Mouse (Mus musculus) adrenal gland, adult 8-10 months (tissue): ENCODE results near the gene Mta1. TPM values are rescaled to one million over a fixed set of nuclear protein-coding genes. Genes with fewer than 3 reads are reported as not detected.

Experiments
- DNase-seq: peaks from one replicate; pipeline ENCODE4 v3.0.0; 2022
- total RNA-seq, 4 experiments: library from RNA; stranded (reverse); gene quantifications; 2 replicates each; pipeline ENCODE4 v1.2.4; 2022

Mta1 gene
- total RNA-seq, 4 experiments from 2014 or later = 81.8 to 92.8 (median 86.8) TPM

DNA sequence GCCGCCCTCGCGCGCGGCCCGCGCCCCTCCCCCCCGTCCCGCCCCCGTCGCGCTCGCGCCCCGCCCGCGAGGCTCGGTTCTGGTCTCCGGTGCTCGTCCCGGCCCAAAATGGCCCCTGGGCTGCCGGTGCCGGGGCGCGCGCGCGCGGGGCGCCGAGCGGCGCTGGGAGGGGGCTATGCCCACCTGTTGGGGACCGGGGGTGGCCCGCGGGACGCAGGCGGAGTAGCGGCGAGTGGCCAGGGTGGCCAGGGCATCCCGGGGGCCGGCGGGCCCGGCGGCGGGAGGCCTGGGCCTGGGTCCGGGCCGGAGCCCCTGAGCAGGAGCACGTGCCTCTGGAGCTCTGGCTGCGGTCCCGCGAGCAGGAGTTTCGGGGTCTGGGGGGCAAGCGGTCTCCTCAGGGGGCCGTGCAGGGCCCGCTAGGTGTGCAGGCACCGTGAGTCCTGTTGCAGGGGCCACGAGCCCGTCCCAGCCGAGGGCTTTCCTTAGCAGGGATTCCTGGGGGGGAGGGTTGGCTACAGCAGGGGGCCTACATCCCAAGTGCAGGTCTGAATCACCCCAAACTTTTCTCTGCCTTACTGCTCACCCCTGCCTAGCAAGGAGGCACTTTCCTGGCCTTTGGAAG is 563 bp downstream of the Mta1 start:
- no peak for DNase-seq

DNA sequence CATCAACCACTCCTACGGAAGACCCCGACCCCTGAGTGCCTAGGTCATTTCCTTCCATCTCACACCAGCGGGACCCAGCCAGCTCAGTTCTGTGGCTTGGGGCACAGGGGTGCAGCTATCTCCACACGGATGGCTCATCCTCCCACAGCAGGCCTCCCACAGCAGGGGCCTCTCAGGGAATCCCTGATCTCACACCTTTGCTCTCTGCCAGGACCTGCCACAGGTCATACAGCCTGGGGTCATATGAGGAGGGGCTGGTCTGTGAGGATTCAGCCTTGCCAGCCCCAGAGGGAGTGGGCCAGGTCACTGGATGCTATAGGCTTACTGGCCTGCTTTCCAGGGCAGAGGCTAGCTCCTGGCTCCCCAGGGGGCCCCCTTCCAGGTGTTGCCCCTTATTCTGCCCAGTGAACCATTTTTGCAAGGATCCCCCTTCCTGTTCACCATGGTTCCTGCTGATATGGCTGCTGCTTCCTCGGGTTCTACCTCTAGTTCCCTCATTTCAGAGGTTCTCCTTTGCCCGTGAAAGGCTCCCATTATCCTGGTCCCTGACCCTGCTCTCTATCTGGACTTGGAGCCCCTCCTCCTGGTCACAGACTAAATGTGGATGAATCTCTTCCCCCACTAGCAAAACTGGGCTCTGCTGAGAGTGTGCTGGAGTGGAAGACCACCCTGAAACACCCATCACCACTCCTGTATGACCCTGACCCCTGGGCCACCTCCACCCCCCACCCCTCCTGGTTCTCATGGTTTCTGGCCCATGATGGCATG is 1.6 kb downstream of the Mta1 start:
- no peak for DNase-seq

DNA sequence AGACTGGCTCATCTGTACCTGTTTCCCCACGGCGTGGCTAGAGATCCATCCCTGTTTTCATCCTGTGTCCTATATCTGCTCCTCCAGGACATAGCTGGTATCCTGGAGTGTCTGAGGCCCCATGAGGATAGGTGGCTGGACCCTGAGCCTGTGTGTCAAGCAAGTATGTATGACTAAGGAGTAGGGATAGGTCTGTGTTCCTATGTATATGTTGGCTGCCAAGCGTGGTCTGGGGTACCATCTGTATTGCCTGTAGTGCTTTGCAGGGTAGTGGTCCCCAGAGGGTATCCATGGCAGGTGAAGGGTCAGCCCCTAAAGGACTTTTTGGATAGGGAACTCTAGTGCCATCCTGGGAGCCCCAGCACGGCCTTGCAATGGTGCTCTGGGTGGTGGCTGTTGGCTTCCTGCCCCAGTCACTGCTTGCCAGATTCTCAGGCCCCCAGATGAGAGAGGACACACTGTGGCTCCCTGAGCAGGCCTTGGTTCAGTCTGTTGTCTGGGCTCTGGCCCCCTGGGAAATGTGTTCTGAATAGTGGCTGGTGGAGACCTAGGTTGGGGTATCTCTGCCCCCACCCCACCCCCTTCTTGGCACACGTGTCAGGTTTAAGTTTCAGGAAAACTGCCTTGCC is 2.5 kb downstream of the Mta1 start:
- DNase-seq = no peak

DNA sequence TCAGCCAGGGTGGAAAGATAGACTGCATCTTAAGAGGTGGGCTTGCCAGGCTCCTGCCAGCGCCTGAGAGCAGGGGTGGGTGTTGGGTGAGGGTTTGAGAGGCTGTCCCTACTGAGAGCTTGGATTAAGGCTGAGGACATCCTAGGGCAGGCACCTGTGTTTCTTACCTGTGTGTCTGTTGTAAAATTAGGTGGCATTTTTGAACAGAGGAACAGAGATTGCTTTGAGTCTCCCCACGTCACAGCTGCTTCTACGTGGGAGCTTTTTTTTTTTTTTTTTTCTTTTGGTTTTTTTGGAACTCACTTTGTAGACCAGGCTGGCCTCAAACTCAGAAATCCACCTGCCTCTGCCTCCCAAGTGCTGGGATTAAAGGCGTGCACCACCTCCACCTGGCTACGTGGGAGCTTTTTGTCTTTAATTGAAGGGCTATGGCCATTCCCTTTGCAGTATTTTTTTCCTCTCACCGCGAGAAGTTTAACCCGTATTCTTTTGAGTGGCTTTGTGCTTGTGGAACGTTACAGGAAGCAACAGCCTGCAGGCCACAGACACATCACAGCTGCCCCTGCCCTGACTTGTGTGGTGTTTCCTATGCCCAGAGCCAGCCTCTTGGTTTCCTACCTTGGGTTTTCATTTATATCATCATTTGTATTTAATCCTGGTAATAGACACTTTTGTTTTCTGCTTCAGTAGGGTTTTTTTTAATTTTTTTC is 3.3 kb downstream of the Mta1 start:
- no peak for DNase-seq

DNA sequence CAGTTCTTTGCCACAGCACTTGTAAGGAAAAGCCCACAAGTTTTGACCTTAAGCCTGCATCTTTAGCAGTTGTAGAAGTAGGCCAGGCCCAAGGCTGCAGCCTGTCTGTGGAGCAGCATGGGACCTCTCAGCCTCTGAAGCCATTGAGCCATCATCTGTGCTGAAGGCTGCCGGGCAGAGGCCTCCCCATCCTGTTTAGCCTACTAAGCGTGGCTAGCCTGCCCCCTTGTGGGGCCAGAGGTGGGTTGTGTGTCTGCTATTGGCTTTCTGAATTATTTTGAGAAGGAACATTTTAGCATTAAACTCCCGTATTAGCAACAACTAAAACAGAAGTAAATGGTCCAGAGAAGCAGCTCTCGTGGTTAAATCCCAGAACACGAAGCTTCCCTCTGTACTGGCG is 4.4 kb downstream of the Mta1 start:
- DNase-seq = peak; percentile 80

DNA sequence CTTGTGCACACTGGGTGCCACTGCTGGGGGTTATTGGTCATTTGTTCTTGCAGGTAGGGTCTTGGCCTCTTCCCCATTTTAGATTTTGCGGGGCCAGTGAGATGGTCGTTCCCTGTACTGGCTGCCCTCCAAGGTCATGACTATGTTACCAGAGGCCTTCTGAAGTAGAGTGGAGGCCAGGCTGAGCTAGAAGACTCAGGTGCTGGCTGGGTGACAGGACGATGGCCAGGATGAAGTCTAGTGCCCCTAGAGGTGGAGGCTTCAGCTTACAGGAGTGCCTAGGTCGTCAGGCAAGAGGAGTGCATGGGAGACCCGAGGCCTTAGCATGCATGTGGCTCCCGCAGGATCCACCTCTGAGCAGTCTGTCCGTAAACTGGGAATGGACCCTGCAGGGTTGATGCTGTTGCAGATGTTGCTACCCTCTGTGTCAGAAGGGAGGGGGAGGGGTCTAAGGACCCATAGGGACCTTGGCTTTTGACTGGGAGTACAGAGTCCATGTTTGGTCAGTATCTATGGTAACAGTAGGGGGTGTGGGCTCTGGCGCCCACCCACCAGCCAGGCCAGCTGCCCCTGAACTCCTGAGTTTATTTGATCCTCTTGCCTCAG is 5.9 kb downstream of the Mta1 start:
- DNase-seq = no peak

DNA sequence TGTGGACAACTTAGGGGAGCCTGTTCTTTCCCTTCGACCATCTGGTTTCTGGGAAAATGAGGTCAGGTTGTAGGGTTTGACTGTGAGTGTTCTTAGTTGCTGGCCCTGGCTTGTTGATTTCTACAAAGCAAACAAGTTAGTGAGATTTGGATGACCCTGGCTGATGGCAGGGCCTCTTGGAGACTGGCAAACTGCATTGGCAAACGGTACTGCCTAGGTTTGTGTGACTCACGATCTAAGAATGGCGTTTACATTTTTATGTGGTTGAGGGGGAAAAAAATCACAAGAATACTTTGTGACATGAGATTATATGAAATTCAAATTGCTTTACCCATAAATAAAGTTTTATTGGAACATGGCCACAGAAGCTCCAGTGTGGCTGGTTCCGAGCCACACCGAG is 8.3 kb downstream of the Mta1 start:
- DNase-seq = no peak

DNA sequence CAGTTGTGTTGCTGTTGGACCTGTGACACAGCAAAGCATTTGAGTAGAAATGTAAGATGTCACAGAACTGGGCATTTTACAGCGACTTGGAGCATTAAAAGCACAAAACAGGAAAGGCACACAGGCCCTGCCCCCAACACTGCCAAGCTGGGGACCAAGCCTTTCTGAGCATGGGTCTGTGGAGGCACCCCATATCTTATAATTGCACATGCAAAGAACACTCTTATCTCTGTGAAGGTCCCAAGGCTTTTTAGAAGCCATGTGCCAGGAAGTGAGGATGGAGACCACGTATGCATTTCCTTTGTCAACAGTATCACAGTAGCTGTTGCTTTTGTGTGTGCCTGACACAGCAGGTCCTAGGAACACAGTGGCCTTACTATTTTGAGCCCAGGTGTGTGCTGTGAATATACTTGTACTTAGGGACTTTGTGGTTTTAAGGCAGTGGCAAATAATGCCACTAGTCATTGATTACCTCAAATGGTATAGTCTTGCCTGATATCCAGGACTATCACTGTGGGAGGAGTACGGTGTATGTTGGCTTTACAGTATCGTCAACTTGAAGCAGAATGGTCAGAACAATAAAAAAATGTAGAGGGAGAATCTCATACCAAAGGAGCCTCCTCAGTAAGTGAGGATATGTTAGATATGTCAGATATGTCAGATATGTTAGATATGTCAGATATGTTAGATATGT is 9.5 kb downstream of the Mta1 start:
- DNase-seq = no peak

DNA sequence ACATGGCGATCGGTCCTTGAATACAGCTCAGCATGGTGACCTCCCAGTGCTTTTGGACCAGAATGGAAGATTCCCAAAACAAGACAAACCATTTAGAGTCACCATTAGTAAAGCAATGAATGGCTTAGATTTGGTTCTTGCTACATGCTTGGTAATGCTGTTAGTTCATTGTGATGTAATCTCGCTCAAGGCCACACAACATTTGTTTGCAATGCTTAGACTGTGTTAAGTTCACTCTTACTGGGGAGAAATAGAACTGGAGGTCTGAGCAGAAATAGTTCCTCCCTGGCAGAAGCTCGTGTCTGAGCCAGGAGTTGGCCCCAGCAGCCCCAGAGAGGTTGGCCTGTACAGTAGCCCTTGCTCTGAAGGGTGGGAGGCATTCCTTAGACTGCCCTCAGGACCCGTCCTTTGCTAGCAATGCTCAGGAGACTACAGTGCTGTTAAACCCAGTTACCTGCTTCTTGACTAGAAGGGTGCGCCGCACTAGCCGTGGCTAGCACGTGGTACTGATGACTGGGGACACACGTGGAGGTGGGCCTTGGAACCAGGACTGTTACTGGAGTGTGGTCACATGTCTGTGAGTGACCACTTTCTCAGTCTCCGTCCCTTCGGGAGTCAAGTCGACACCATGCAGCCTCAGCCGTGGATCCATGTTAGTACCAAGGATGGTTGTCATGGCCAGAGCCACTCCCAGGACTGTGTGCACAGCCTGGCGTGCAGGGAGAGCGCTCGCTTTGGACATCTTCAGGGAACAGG is 10.6 kb downstream of the Mta1 start:
- DNase-seq = no peak

DNA sequence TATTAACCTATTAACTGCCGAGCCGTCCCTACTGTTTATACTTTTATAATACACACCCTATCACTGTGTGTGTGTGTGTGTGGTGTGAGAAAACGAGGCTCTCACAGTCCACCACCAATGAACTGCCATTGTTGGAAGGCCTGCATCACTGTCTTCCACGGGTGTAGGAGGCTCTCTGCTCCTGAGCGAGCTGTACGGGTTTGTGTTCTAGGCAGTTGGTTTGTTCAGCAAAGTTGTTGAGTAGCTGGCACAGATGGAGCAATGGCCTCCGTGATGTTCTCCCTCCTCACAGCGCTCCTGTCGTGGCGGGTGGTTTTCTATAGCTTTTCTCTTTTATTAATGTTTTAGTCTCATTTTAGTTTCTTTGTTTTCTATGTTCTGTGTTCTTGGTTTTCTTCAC is 11.7 kb downstream of the Mta1 start:
- DNase-seq = no peak

DNA sequence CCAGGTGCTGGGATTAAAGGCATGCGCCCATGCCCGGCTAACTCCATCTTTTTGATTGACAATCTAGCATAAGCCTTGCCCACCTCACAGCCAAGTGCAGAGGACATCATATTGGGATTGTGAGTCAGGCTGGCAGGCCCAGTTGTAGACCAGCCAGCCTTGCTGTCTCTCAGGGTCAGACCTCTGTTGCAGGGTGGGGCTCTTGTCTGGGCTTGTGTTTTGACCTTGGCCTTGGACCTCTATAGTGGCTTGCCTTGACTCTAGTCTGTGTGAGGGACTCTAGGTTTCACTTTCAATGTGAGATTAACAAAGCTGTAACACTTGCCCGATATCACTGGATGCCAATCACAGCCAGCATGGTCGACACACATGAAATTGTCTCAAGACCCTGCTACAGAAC is 16.1 kb downstream of the Mta1 start:
- DNase-seq = peak; percentile 72

DNA sequence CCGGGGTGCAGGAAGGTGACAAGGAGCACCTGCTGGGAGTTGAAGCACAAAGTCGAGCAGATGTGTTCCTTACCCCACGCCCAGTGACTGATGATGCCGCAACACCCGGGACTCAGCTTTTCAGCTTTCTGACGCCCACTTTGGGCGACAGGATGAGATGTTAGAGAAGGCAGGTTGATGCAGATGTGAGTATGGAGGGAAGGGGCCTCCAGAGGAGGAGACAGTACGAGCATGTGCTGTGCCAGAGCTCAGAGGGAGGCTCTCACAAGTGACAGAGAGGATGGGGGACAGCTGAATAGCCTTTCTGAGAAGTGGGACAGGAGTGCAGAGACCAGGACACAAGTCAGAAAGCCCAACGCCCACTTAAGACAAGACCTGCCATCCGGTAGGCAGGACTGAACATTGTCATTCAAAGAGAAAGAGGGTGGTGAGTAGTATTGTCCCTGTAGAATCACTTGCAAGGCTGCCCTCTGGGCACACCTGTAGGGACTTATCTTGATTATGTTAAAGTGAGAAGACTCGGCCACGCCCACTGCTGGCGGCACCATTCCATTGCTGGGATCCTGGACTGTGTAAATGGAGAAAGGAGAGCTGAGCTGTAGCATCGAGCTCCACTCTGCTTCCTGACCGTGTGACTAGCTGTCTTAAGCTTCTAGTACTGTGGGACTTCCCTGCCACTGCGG is 16.9 kb downstream of the Mta1 start:
- DNase-seq = no peak

DNA sequence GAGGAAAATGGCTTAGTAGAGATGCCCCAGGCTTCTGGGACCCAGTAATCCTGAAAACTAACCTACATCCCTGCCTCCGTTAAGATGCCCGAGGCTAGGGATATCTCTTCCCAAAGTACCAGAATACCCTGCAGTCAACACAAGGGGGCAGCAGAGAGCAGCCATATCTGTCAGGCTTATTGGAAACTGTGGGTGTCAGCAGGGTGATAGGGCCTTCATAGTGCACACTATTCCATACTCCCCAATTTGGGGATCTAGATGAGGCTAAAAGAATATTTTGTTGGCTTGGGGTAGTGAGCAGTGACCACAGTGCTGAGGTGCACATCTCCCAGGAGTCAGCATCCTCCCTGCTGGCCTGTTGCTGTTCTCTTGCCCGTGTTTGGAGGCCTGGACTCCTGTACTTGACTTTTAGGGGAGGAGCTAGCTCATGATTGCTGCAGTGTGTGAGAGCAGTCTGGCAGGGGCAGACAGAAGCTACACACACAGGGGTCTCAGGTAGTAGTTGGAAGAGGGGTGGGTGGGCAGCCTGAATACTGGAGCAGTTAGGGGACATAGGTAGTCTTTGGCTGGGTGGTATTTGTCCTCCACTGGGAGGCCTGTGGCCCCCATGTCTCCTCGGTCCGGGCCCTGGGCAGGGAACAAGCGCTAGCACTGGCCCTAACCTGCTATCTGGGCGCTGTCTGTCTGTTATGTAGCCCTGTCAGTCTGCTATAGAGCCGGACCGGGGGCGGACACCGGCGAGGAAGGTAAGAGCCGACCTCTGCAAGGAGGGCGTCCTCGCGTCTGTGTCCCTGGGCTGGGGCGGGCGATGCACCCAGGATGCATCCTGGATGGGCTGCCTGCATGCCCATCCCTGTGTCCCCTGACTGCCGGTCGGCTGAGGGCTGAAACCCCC is 21.7 kb downstream of the Mta1 start:
- peak; percentile 61 for DNase-seq

DNA sequence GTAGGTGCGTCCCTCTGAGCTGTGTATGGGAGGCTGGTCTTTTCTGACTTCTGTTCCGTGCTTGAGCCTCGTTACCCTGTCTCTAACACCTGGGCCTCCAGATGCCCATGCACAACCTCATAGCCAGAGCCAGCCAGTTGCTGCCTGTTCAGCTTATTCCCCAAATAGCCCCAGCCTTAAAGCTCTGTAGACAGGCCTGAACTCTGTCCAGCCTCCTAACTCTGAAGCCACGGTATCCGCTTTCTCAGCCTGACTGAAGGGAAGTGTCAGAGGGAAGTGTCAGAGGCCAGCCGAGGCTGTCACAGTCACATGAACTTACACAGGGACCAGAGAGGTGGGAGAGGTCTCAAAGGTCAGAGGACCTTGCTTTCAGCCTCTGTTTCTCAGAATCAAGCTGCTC is 26.6 kb downstream of the Mta1 start:
- no peak for DNase-seq

DNA sequence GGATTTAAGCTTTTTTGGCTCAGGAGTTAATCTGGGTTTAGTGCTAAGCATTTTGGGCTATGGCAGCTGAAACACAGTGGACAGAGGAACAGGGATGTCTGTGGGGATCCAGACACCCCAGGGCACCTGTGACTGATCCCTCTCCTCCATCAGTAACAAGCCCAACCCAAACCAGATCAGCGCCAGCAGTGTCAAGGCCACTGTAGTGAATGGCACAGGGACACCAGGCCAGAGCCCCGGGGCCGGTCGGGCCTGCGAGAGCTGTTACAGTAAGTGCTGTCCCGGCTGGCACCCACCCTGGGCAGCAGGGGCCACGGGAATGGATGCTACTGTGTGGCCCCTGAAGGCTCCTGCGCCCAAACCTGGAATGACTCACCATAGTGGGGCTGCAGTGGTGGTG is 32.7 kb downstream of the Mta1 start:
- DNase-seq = no peak

DNA sequence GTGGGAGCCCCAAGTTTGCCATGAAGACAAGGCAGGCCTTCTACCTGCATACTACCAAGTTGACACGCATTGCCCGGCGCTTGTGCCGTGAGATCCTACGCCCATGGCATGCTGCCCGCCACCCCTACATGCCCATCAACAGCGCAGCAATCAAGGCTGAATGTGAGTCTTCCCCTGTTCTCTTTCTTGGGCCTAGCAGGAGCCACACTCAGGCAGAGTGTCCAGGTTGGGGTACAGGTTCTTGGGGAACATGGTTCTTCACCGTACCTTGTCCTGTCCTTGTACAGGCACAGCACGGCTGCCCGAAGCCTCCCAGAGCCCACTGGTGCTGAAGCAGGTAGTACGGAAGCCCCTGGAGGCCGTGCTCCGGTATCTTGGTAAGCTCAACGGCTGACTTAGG is 33.5 kb downstream of the Mta1 start:
- DNase-seq = no peak

DNA sequence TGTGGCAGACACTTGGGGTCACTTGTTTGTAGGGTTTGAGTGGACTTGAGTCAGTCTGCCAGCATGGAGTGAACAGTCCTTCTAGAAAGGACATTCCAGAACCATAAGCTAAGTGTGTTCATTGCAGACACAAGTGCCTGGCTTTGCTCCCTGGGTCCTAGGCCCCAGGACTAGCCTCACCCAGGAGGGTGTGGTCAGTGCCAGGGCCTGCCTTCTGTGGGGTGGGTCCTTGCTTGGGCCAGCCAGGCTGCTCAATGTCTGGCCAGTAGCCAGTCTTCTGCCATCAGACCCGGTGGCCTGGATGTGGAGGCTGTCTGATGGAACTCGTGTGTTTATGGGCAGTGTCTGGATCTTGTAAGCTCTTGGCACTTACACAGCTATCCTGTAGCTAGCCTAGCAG is 34.5 kb downstream of the Mta1 start:
- no peak for DNase-seq

DNA sequence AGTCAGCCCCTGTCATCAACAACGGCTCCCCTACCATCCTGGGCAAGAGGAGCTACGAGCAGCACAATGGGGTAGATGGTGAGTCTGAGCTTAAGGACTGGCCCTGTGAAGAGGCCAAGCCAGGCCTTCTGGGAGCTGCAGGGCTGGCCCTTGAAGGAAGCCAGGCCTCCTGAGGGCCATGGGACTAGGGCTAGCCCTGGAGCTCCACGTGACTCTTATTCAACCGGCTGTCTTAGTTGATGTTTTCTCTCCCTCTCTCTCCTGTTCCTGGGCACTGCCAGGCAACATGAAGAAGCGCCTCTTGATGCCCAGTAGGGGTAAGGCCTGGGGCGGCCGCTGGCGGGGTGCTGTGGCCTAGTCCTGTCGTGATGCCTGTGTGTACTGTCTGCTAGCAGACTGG is 35.2 kb downstream of the Mta1 start:
- DNase-seq = no peak

DNA sequence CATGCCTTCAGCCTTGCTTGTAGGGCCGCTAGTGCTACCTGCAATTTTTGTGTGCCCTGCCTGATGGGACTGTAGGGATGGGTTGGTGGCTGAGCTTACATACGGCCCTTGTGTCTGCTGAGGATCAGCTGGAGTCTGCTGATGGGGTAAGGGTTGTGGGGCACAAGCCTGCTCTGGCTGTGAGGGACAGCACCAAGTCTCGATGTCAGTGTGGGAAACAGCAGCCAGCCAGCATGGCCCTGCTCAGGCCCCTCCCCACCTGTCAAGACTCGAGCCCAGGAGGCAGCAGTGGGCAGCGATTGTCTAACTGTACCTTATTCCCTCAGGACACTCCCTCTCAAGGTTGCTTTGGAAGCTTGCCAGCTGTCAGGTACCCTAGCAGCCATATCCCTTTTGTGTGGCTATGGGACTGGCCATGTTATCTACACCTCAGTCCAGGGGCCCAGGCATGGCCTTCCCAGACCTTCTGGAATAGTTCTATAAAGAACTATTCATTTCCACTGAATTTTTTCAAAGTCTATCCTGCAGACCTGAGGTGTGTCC is 35.9 kb downstream of the Mta1 start:
- DNase-seq = no peak

DNA sequence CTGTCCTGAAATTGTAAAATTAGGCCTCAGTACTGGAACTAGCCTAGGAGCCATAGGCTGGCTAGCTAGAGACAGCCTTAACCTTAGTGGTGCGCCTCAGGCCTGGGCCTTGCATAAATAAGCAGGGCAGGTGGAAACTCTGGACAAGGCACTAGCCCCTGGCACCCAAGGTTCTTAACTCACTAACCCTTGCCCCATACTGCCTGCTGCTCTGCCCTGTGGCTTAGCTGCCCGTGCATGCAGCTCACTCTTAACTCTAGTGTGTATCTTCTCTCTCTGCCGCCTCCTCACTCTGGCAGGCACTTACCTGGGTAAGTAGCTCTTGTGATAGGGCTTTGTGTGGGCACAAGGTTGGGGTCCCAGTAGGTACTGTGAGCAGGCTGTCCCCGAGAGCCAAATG is 36.4 kb downstream of the Mta1 start:
- DNase-seq = no peak
